Mouse (Mus musculus) cerebellum, adult 18-20 months (tissue): ENCODE measurements around the gene Dglucy.

Experiments used
- DNase-seq, 2 experiments: peaks; one replicate each; pipeline ENCODE4 v3.0.0; 2021

The Dglucy gene

GRCm38 (mm10) chr12:100778934-100779865 lies at the start of gene Dglucy:
Gene Dglucy, plus strand, starts transcription at chr12:100779057.
- DNase-seq: peak; percentile 89 to 91

DNA sequence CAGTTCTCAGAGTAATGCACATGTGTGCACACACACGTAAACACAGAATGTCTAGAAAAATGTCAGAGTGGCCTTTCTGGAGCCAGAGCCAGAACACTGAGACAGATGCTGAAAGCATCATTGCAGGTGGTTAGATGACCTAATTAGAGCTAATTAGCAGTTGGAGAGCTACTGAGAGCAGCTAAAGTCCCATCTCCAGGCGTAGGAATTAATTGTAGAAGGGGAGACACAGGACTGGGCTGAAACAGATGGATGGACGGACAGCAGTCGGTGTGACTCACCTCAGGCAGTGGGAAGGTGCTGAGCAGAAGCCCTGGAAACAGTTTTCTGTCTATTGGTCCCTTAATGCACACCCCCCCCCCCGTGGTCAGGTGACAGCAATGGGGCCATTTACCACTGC lies 43.7 kb upstream of the Dglucy start:
- peak in 1 of 2 experiments; percentile 49 for DNase-seq

- peak; percentile 44 to 57 for DNase-seq
These were observed 43.3 kb upstream of the Dglucy start for GRCm38 (mm10) chr12:100735581-100735980.

GRCm38 (mm10) chr12:100738498-100738897 lies 40.4 kb upstream of the Dglucy start:
- DNase-seq: no peak

DNA sequence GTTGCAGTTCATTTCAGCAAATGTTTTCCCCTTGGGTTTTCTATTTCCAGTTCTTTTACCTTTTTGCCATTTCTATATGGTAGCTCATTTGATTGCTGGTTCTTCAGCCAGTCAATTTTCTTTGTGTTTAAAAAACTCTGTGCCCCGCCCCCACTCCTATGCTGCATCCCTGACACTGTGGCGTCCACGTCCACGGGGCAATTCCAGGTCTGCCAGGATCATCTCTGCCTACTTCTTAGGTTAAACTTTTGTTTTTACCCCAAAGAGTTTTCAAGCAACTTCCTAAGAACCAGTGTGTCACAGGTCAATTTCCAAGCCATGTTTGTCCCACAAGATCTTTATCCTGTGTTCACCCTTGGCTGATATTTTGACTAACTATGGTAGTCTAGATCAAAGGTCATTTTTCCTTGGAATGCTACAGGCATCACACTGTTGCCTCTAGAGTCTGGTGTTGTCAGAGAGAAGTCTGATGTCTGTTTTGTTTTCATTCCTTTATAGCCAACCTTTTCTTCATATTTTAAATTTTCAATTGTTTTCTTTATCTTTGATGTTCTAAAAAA lies 39.8 kb upstream of the Dglucy start:
- DNase-seq: no peak

DNA sequence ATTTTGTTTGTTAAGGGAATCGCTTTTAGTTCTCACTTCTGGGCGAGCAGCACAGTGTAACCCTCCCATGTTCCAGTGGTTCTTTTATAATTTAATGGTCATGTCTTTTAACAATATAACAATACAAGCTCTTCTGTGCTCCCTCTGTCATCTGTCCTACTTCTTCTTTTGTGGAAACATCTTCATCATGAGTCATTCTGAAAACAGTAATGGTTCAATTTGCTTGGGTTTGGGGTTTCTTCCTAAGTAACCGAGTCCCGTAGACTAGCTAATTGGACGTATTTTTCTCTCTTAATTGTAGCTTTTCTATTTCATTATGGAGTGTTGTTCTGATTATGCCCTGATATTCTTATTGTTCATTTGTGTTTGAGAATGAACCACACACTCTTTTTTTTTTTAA lies 38.5 kb upstream of the Dglucy start:
- DNase-seq: no peak

- no peak for DNase-seq
These were observed 36.4 kb upstream of the Dglucy start for GRCm38 (mm10) chr12:100742468-100742867.

DNA sequence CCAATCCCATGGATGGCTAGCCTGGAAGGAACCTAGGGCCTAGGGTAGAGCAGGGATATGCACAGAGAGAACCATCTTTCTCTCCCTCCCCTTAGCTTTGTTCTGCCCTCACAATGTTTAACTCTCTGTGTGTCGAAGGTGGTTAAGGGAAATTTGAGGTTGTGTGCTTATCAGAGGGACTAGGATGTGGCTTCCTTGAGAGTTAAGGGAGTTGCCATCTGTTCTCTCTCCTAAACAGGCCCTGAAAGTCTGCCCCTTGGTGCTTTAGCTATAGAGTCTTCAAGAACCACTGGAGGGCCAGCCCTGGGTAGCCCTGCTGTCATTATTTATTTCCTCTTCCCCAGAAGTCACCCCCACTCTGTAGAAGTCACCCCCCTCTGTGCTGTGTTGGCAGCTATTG lies 25.9 kb upstream of the Dglucy start:
- DNase-seq: no peak

- no peak for DNase-seq
These were observed 25.1 kb upstream of the Dglucy start for GRCm38 (mm10) chr12:100753716-100754115.

DNA sequence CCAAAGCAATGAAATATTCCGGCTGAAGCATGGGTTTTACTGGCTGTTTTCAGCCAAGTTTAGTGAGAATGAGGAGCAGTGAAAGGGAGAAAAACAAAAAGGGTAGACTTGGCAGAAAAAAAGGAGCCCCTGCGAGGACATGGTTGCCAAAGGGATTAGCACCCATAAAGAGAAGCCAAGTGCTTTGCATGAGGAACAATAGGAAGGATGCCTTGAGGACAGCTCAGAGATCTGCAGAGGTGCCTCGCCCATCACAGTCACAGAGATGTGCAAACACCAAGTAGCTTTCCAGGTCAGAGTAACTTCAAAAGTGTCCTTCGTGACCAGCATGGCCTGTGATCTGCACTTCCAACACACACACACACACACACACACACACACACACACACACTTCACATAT lies 21.4 kb upstream of the Dglucy start:
- DNase-seq: no peak

DNA sequence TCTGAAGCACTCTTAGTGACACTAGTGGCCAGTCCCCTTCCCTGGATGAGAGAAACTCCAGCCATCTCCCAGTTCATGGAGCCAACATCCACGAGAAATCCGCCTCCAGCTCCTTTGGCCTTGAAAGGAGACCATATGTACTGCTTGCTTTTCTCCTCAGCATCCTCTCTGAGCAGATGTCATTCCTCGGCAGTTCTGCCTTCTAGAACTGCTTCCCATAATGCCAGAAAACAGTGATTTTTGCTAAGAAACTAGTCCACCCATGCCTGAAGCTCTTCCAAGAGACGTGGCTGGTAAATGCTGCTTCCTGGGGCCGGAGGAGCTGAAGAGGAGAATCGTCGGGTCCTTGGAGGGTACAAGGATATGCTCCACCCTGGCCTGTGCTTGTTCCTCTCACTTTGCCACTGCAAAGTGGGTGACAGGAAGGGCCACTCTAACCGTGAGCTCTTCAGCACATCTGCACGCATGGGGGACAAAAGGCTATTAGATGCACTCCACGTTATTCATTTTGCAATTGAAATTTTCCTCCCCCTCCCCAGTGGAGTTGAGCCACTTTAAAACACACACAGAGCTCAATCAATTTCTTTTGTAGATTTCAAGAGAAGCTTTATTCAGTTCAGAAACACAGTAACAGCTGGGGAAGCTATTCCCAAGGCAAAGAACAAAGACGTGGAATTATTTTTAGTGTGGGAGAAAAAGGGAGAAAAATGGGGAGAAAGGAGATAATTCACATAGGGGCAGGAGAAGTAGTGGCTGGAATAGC lies 16.0 kb upstream of the Dglucy start:
- no peak for DNase-seq

DNA sequence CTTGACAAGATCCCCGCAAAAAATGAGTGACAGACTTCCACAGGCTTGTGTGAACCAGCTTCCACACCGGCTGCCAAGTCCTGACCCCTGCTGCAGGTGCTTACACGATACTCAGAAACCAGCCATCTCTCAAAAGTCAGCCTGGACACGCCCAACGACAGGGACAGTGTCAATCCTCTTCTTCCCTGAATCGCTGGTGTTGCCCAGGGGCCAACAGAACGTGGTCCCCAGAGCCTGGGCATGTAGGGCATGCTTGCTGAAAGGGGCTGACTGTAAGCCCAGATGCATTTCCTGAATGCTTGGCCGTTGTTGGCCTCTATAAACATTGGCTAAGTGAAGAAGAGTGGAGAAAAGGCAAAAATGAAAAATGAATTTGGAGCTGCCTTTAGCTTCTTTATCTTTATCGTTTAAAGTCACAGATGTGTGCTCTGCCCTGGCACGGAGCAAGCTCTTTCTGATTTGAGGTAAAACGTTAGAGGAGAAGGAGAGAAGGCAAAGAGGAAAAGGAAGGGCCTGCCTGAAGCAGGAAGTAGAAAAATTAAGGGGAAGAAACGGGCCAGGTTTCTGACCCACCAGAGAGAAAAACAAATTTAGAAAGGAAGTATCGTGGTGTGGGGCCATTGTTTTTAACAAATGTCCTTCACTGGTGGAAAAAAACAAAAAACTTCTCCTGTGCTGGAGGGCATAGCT lies 14.4 kb upstream of the Dglucy start:
- DNase-seq: no peak

DNA sequence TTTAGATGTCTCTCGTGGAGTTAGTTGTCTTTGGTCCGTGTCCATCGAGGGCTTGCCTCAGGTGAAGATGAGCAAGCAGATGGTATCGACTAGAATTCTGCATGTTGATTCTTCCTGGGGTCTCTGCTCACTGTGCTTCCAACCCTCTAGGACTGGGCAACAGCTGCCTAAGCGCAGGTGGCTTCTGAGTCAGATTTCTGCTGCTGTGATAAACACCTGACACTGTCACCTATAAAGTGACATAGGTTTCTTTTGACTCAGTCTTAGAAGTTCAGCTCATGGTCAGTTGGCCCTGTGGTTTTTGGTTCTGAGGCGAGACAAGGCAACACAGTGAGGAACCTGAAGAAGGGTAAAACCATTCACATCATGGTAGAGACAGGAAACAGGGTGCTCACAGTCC lies 9.0 kb upstream of the Dglucy start:
- DNase-seq: no peak

- no peak for DNase-seq
These were observed 8.1 kb upstream of the Dglucy start for GRCm38 (mm10) chr12:100770765-100771164.

DNA sequence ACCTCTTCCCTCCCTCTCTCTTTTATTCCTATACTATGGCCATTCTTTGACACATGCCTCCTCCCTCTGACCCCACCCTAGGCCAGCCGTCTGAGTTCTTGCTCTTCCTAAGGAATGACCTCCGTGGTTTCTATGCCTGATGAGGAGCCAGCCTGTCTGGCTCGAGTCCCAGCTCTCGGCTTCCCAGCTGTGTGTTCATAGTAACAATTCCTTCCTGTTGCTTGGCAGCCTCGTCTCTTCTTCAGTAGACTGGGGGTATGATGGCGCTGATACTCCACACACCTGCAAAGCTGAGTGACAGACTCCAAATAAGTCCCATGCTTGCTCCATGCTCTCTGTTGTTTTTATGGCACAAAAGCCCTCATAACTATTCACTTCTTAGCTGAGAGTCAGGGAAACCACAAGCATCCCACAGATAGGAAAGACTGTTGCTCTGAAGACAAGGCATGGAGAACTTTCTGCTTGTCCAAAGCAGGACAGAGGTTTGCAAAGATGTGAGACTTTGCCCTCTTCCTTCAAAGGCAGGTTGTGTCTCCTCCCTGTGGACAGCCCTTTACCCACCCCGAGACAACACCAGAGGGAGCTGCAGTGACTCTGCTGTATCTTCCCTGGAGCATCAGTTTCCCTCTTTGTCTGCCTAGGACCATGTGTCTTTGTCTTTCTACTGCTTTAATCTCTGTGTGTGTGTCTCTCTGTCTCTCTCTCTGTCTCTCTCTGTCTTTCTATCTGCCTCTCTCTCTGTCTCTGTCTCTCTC lies 6.5 kb upstream of the Dglucy start:
- DNase-seq: no peak

DNA sequence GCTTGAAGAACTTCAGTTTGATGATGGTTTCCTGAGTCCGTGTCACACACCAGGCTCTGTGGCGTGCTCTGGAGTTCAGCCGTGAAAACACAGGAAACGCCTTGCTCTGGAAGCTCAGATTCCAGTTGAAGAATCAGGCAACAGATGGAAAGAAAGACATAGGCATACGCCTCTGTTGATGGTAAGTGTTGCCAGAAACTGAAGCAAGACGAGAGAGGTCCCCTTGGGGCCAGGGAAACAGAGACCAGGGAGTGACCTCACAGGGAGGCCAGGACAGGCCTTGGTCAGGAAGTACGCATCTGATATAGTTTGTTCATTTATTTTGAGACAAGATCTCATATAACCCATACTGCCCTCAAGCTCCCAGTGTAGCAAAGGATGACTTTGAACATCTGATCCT lies 4.1 kb upstream of the Dglucy start:
- DNase-seq: no peak

DNA sequence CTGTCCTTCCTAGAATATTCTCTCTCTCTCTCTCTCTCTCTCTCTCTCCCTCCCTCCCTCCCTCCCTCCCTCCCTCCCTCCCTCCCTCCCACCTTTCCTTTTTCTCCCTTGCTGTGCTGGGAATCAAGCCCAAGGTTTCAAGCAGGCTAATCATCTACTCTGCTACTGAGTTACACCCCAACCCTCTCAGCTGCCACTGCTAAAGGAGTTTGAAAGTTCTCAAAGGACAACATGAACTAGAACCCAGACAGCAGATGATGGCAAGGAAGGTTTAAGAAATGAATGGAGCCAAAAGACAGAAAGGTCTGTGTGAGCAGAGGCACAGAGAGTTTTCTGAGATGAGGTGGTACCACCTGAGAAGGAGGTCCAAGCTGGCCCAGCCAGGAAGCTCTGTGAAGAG lies 3.6 kb upstream of the Dglucy start:
- DNase-seq: no peak

- DNase-seq: no peak
These were observed 2.8 kb upstream of the Dglucy start for GRCm38 (mm10) chr12:100775911-100776581.

- DNase-seq: no peak
These were observed 1.9 kb upstream of the Dglucy start for GRCm38 (mm10) chr12:100776991-100777390.

DNA sequence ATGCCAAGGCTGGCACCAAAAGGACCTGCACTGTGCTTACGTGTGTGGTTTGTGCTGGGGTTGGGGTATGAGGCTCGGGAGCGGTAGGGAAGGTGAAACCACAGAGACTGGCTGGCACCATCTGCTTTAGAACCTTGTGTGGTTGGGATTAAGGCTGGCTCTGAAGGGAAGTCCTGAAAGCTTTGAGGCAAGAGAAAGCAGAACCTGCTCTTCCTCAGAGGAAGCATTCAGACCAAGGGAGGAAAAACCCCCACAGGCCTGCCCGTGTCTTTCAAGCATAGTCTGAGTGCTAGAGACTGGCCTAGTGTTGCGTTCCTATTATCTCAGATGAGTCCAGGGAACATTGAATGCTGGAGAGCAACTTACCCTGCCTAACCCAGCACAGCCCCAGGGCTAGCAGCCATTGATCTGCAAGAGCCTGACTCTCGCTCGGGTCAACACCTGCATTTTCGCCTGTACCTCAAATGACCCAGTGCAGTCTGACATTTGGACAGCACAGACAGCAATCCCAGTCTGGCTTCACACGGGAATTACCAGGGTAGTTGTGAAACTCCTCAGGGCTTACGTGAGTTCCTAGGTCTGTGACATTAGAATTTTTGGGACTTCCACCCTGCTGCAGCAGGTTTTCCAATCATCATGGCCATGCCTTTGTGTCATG lies 452 bp upstream of the Dglucy start:
- DNase-seq: peak in 1 of 2 experiments; percentile 11

- DNase-seq: no peak
These were observed 1.6 kb downstream of the Dglucy start for GRCm38 (mm10) chr12:100780416-100780815.
